Mouse (Mus musculus) heart, postnatal 0 days (tissue): ENCODE results near the gene Pdss2. TPM values are rescaled to one million over a fixed set of nuclear protein-coding genes. Genes with fewer than 3 reads are reported as not detected.
A peak's percentile ranks its signal among the peaks of the same experiment; 100 is the strongest.

Experiments
- ATAC-seq: fragments of 200-750 bp; cut with Nextera tagmentation; 2 replicates; pipeline ENCODE4 v1.8.0; 2017; ENCODE audit warnings: low read depth, moderate number of reproducible peaks, moderate library complexity; ENCODE audit not compliant: insufficient read depth
- DNase-seq: peaks from one replicate; pipeline ENCODE4 v3.0.0-alpha.2; 2016; ENCODE audit warnings: low spot score
- H3K27ac ChIP-seq: fragments of 300-500 bp; sonication (generic); 2 replicates; pipeline ENCODE4 v1.5.1; 2014; ENCODE audit warnings: low read depth, mild to moderate bottlenecking
- H3K27me3 ChIP-seq: fragments of 300-500 bp; sonication (generic); 2 replicates; pipeline ENCODE4 v1.6.1; 2014; ENCODE audit warnings: low read length, mixed read lengths; ENCODE audit not compliant: control insufficient read depth, insufficient read depth
- H3K36me3 ChIP-seq: fragments of 300-500 bp; sonication (generic); replicated peaks from 2 replicates; pipeline ENCODE4 v1.6.1; 2014; ENCODE audit warnings: low read length, mixed read lengths; ENCODE audit not compliant: control insufficient read depth, insufficient read depth
- H3K4me1 ChIP-seq: fragments of 300-500 bp; sonication (generic); 2 replicates; pipeline ENCODE4 v1.6.1; 2014; ENCODE audit warnings: antibody characterized with exemption; ENCODE audit not compliant: control insufficient read depth, insufficient read depth
- H3K4me2 ChIP-seq: fragments of 300-500 bp; sonication (generic); 2 replicates; pipeline ENCODE4 v1.6.1; 2014; ENCODE audit warnings: low read depth, mild to moderate bottlenecking, low read length, moderate library complexity
- H3K4me3 ChIP-seq: fragments of 300-500 bp; sonication (generic); 2 replicates; pipeline ENCODE4 v1.5.1; 2014; ENCODE audit warnings: low read depth, low read length
- H3K9ac ChIP-seq: fragments of 300-500 bp; sonication (generic); replicated peaks from 2 replicates; pipeline ENCODE4 v1.6.1; 2014; ENCODE audit warnings: low read depth, low read length, mixed read lengths
- H3K9me3 ChIP-seq: fragments of 300-500 bp; sonication (generic); replicated peaks from 2 replicates; pipeline ENCODE4 v1.6.1; 2016; ENCODE audit warnings: low read length; ENCODE audit not compliant: control insufficient read depth
- CTCF ChIP-seq: IDR thresholded peaks from 2 replicates; pipeline ENCODE4 v1.5.1; 2016; ENCODE audit warnings: antibody characterized with exemption, control low read depth, low read depth
- EP300 ChIP-seq: IDR thresholded peaks from 2 replicates; pipeline ENCODE4 v1.6.1; 2016; ENCODE audit warnings: antibody characterized with exemption, low read depth
- WGBS: fragments of 180-500 bp; shearing (Covaris S2); extraction: QIAGEN DNeasy Blood & Tissue Kit; methylation state at CpG from one replicate; pipeline ENCODE4 v1.1.7; 2014; 5-methylcytosine and 5-hydroxymethylcytosine counted together
- polyA plus RNA-seq: library from polyadenylated mRNA; unstranded; fragments of >200 nt; fragmentation: Nextera tagmentation; extraction: Ambion mirVana; gene quantifications from 2 replicates; pipeline ENCODE4 v1.2.1, GENCODE M21; 2015
- total RNA-seq: library from RNA; depleted of rRNA; stranded (reverse); fragments of >200 nt; gene quantifications from 2 replicates; pipeline ENCODE4 v1.2.3, GENCODE M21; 2014; ENCODE audit warnings: low replicate concordance

Gene Pdss2
- total and polyA plus RNA-seq, 2 experiments from 2014 or later = 14.7 to 28.9 TPM

DNA sequence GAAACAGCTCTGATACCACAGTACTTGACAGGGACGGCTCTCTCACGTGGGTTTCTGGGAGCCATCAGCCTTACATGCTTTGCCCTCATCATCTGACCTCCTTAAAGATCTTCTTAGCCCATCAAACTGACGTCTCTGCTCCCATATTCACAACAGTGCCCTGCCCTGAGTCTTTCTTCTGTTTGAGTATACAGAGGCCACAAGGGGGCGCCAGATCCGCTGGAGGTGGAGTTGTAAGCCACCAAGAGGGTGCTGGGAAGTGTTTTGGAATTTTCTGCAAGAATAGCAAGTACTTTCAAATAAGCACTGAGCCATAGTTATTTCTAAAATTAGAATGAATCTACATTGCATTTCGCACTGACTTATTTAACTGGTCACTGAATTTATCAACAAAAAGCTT, 9.4 kb upstream of the Pdss2 start:
- no peaks in the 10 kb centered on the region for H3K36me3 ChIP-seq
- H3K27ac ChIP-seq = no peak overlapping the region
- H3K27me3 ChIP-seq = no peaks in the 10 kb centered on the region
- H3K9ac ChIP-seq = no peak overlapping the region
- no peaks in the 10 kb centered on the region for H3K9me3 ChIP-seq
- H3K4me2 ChIP-seq = no peak overlapping the region
- ATAC-seq (no peak), DNase-seq (no peak)
- H3K4me3 ChIP-seq = no peak overlapping the region
- TF ChIP-seq EP300 (no peak), CTCF (peak; percentile 19)
- 40% methylated on average over 6 of the region's 6 CpGs for WGBS
- H3K4me1 ChIP-seq = no peaks in the 10 kb centered on the region

GRCm38 (mm10) chr10:43217361-43217900, 3.9 kb upstream of the Pdss2 start:
- 83% methylated on average over 13 of the region's 13 CpGs for WGBS
- no peak for ATAC-seq
- no peak for DNase-seq

DNA sequence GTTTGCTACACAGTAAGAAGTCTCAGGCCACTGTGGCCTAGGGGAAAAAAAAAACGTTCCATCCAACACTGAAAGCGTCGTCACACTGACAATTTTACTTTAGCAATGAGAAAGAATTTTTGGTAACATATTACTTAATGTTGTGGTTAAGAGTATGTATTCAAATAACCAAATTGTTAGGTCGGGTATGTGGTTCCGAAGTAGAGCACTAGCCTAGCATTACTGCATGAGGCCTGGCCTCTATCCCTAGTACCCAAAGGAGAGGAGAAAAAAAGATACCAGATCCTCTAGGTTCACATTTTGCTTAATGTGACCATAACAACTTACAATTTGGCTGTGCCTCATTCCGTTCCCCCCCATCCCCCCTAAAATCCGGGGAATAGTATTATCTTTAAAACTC, 807 bp upstream of the Pdss2 start:
- Histone ChIP-seq H3K36me3 (no peaks in the 10 kb centered on the region), H3K9ac (peak overlapping the region; percentile 91), H3K4me3 (peak overlapping the region; percentile 95), H3K4me1 (peaks cover 12% of the 10 kb centered on the region), H3K27ac (peak overlapping the region; percentile 95), H3K9me3 (no peaks in the 10 kb centered on the region), H3K4me2 (peak overlapping the region; percentile 93), H3K27me3 (no peaks in the 10 kb centered on the region)
- TF ChIP-seq EP300 (no peak), CTCF (no peak)
- DNase-seq (peak; percentile 62), ATAC-seq (no peak)
- 13% methylated on average over 7 of the region's 7 CpGs for WGBS

More at GRCm38 (mm10) chr10:43217361-43217900, 3.9 kb upstream of the Pdss2 start:
- Histone ChIP-seq H3K9me3 (no peaks in the 10 kb centered on the region), H3K4me2 (no peak overlapping the region), H3K4me3 (no peak overlapping the region), H3K36me3 (no peaks in the 10 kb centered on the region), H3K4me1 (peaks cover 11% of the 10 kb centered on the region), H3K27ac (no peak overlapping the region), H3K9ac (no peak overlapping the region), H3K27me3 (no peaks in the 10 kb centered on the region)
- TF ChIP-seq EP300 (no peak), CTCF (no peak)

GRCm38 (mm10) chr10:43221659-43222058, 373 bp downstream of the Pdss2 start:
- peak; percentile 17 for ATAC-seq
- peak; percentile 10 for DNase-seq
- peak overlapping the region; percentile 95 for H3K27ac ChIP-seq
- H3K4me2 ChIP-seq = peak overlapping the region; percentile 93
- peak overlapping the region; percentile 95 for H3K4me3 ChIP-seq
- no peaks in the 10 kb centered on the region for H3K9me3 ChIP-seq
- WGBS = 1% methylated on average over 25 of the region's 25 CpGs
- peaks cover 12% of the 10 kb centered on the region for H3K4me1 ChIP-seq
- peak overlapping the region; percentile 91 for H3K9ac ChIP-seq
- H3K27me3 ChIP-seq = no peaks in the 10 kb centered on the region
- TF ChIP-seq EP300 (no peak), CTCF (no peak)
- no peaks in the 10 kb centered on the region for H3K36me3 ChIP-seq

DNA sequence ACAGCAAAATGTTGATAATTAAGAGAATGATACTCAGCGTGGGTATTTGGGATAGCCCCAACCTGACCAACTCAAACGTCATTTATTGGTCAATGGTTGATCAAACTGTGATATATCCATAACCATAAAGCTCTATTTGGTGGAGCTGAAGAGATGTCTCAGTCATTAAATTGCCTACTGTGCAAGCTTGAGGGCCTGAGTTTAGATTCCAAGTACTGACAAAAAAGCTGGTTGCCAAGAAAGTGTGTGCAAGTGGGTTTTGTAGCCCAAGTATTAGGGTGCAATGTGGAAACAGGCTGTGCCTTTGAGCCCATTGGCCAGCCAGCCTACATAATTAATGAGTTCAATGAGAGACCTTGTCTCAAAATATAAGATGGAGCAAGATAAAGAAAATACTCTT, 2.1 kb downstream of the Pdss2 start:
- no peak overlapping the region for H3K4me3 ChIP-seq
- H3K27ac ChIP-seq = no peak overlapping the region
- no peak for TF ChIP-seq CTCF
- no peak for TF ChIP-seq EP300
- ATAC-seq (no peak), DNase-seq (no peak)
- no peaks in the 10 kb centered on the region for H3K27me3 ChIP-seq
- no peak overlapping the region for H3K4me2 ChIP-seq
- H3K36me3 ChIP-seq = no peaks in the 10 kb centered on the region
- 85% methylated on average over 2 of the region's 2 CpGs for WGBS
- peaks cover 12% of the 10 kb centered on the region for H3K4me1 ChIP-seq
- H3K9ac ChIP-seq = no peak overlapping the region
- H3K9me3 ChIP-seq = no peaks in the 10 kb centered on the region

- no peaks in the 10 kb centered on the region for H3K9me3 ChIP-seq
- no peak overlapping the region for H3K27ac ChIP-seq
- WGBS = 80% methylated on average over 1 of the region's 1 CpGs
- no peak overlapping the region for H3K4me3 ChIP-seq
- no peak overlapping the region for H3K4me2 ChIP-seq
- no peaks in the 10 kb centered on the region for H3K36me3 ChIP-seq
- peaks cover 7% of the 10 kb centered on the region for H3K4me1 ChIP-seq
- DNase-seq (no peak), ATAC-seq (no peak)
- H3K27me3 ChIP-seq = no peaks in the 10 kb centered on the region
- no peak overlapping the region for H3K9ac ChIP-seq
- TF ChIP-seq CTCF (no peak), EP300 (no peak)
Observed at GRCm38 (mm10) chr10:43226391-43226790, 5.1 kb downstream of the Pdss2 start.
